Comparison of ENCODE assay signal across 8 mouse cellular contexts in genomic region chr1:74386363-74386713, GRCm38 (mm10). TPM values are rescaled to one million over a fixed set of nuclear protein-coding genes. Genes with fewer than 3 reads are reported as not detected.
DNase-seq lines count a peak whose midpoint lies in the region; ATAC-seq and TF ChIP-seq lines count a peak whose summit lies in the region.

No protein-coding gene starts in this region.

- peak overlapping the region; percentile 80 for H3K9ac ChIP-seq in heart, embryonic 14.5 days (ENCODE audit: low read length)
- H3K9ac ChIP-seq in ES-Bruce4 (ENCODE audit: low read depth, poor library complexity, severe bottlenecking), result peak overlapping the region; percentile 23; the same call in 1 of the 2 replicates
- H3K9ac ChIP-seq in forebrain, postnatal 0 days, result peak overlapping the region; percentile 69

- no peak for TF ChIP-seq EP300 in ES-Bruce4 (IDR thresholded peaks at IDR 0.05; ENCODE audit: insufficient read depth, low read depth, low read length)

- H3K4me1 ChIP-seq in heart, embryonic 14.5 days (ENCODE audit: control insufficient read depth in 2 of 2, insufficient read depth in 2 of 2, low read length in 2 of 2), result peaks cover 18 to 21% of the 10 kb centered on the region in 2 experiments
- peaks cover 8% of the 10 kb centered on the region for H3K4me1 ChIP-seq in ES-Bruce4 (ENCODE audit: control insufficient read depth, insufficient read depth, low read length)
- no peaks in the 10 kb centered on the region for H3K4me1 ChIP-seq in forebrain, postnatal 0 days (ENCODE audit: insufficient read depth)

- TF ChIP-seq POLR2A in ES-Bruce4 (IDR thresholded peaks at IDR 0.05; ENCODE audit: insufficient read depth, low read length), result no peak

- peak overlapping the region; percentile 64 for H3K4me2 ChIP-seq in heart, embryonic 14.5 days (ENCODE audit: low read length)
- H3K4me2 ChIP-seq in forebrain, postnatal 0 days (ENCODE audit: low read depth), result peak overlapping the region; percentile 74

- H3K9me3 ChIP-seq in heart, embryonic 14.5 days (ENCODE audit: control insufficient read depth, low read length), result no peaks in the 10 kb centered on the region
- no peaks in the 10 kb centered on the region for H3K9me3 ChIP-seq in ES-Bruce4 (replicated peaks; ENCODE audit: control insufficient read depth, insufficient read depth, low read length, poor library complexity, severe bottlenecking)
- no peaks in the 10 kb centered on the region for H3K9me3 ChIP-seq in forebrain, postnatal 0 days (ENCODE audit: low read length)

- DNase-seq in heart, adult 18-20 months, result no peak
- no peak for DNase-seq in forebrain, postnatal 0 days
- no peak for DNase-seq in layer of hippocampus, postnatal 36 days
- DNase-seq in right cerebral cortex, postnatal 25 days, result no peak
- DNase-seq in thymus, postnatal 36 days, result no peak

- no peaks in the 10 kb centered on the region for H3K27me3 ChIP-seq in heart, embryonic 14.5 days (ENCODE audit: control insufficient read depth, insufficient read depth, low read length)
- H3K27me3 ChIP-seq in ES-Bruce4 (ENCODE audit: control insufficient read depth, insufficient read depth, low read length, poor library complexity, severe bottlenecking), result no peaks in the 10 kb centered on the region
- 0 out of 2 replicates have a peak, but pooled peaks cover 6% of the 10 kb centered on the region for H3K27me3 ChIP-seq in forebrain, postnatal 0 days (ENCODE audit: insufficient read depth, low read length)

- no peak for ATAC-seq in heart, embryonic 14.5 days (ENCODE audit: insufficient number of reproducible peaks, insufficient read depth, low FRiP score, low read depth)
- no peak for ATAC-seq in forebrain, postnatal 0 days

- no peak for TF ChIP-seq CTCF in ES-Bruce4 (IDR thresholded peaks at IDR 0.05; ENCODE audit: low read depth, low read length)
- TF ChIP-seq CTCF in forebrain, postnatal 0 days (IDR thresholded peaks at IDR 0.05; ENCODE audit: low read depth), result no peak

- 62% methylated on average over 8 of the region's 10 CpGs for WGBS in heart, embryonic 14.5 days
- WGBS in forebrain, postnatal 0 days, result 59% methylated on average over 7 of the region's 10 CpGs
- 52% methylated on average over 6 of the region's 10 CpGs for WGBS in macrophage (ENCODE audit: missing documents)

- H3K36me3 ChIP-seq in heart, embryonic 14.5 days (ENCODE audit: control insufficient read depth, insufficient read depth, low read length), result no peaks in the 10 kb centered on the region
- H3K36me3 ChIP-seq in ES-Bruce4 (ENCODE audit: control insufficient read depth, insufficient read depth, low read length, poor library complexity, severe bottlenecking) (no peaks in the 10 kb centered on the region), macrophage (ENCODE audit: inconsistent target) (peaks cover 33% of the 10 kb centered on the region)
- no peaks in the 10 kb centered on the region for H3K36me3 ChIP-seq in forebrain, postnatal 0 days (ENCODE audit: insufficient read depth)

- peak overlapping the region; percentile 98 to 99 for H3K27ac ChIP-seq in heart, embryonic 14.5 days (replicated peaks in 1 of 2; ENCODE audit: control insufficient read depth in 1 of 2, insufficient read depth in 1 of 2, low read depth in 2 of 2, low read length in 2 of 2)
- H3K27ac ChIP-seq in ES-Bruce4 (ENCODE audit: insufficient read depth, low read length), result peak overlapping the region; percentile 66
- H3K27ac ChIP-seq in forebrain, postnatal 0 days (ENCODE audit: low read depth, low read length), result peak overlapping the region; percentile 91
- peak overlapping the region; percentile 88 for H3K27ac ChIP-seq in macrophage

- H3K79me2 ChIP-seq in macrophage (ENCODE audit: inconsistent target), result no peaks in the 10 kb centered on the region

- peak overlapping the region; percentile 53 to 64 for H3K4me3 ChIP-seq in heart, embryonic 14.5 days (ENCODE audit: control insufficient read depth in 1 of 2, insufficient read depth in 1 of 2, low read depth in 1 of 2, low read length in 2 of 2)
- H3K4me3 ChIP-seq in ES-Bruce4 (ENCODE audit: low read depth, low read length) (peak overlapping the region; percentile 22), macrophage (ENCODE audit: inconsistent target) (peak overlapping the region; percentile 36)
- H3K4me3 ChIP-seq in forebrain, postnatal 0 days (ENCODE audit: low read depth, low read length), result peak overlapping the region; percentile 74

RNA-seq across cellular contexts. Expression of gene Ctdsp1, which starts 5.0 kb away (rescaled TPM):
- polyA plus RNA-seq in heart, embryonic 14.5 days (2014; fragmentation: Nextera tagmentation; extraction: Ambion mirVana), result 67.3 and 67.8 TPM in 2 replicates
- 100 to 1,000 TPM; 107 to 116 TPM for total RNA-seq in heart, adult 18-20 months (2021)
- polyA plus RNA-seq in ES-Bruce4 (2011; ENCODE audit: insufficient read depth, insufficient read length, low read depth, missing spikeins) (28.6 and 33.6 TPM in 2 replicates), macrophage (2018) (82.2 to 152 TPM (median 116 TPM) in 3 replicates)
- 18.2 and 24.7 TPM in 2 replicates for total RNA-seq in forebrain, postnatal 0 days (2014; rRNA removed)
- polyA plus RNA-seq in forebrain, postnatal 0 days (2015; fragmentation: Nextera tagmentation; extraction: Ambion mirVana), result 10.7 and 10.8 TPM in 2 replicates
- total RNA-seq in macrophage (2018; cell fraction: chromatin; rRNA removed), result 10 to 100 TPM; 19.5 to 66.8 (median 34.4) TPM
- total RNA-seq in macrophage (2018; cell fraction: cytosol; rRNA removed), result 100 to 1,000 TPM in 22 of 26 experiments, 10 to 100 TPM in 4; 88.3 to 172 (median 115) TPM
- 100 to 1,000 TPM in 1 of 26 experiments, 10 to 100 TPM in 25; 37.1 to 101 (median 59.1) TPM for total RNA-seq in macrophage (2018; cell fraction: nucleus; rRNA removed)
- 10 to 100 TPM; 25.9 to 28.4 TPM for total RNA-seq in layer of hippocampus, postnatal 36 days (2021)

RNA-seq across cellular contexts. Expression of gene Slc11a1, which starts 11.3 kb away (rescaled TPM):
- 4.4 and 4.9 TPM in 2 replicates for polyA plus RNA-seq in heart, embryonic 14.5 days (2014; fragmentation: Nextera tagmentation; extraction: Ambion mirVana)
- 1 to 10 TPM; 5.3 to 5.4 TPM for total RNA-seq in heart, adult 18-20 months (2021)
- 0.94 and 1.5 TPM in 2 replicates for polyA plus RNA-seq in ES-Bruce4 (2011; ENCODE audit: insufficient read depth, insufficient read length, low read depth, missing spikeins)
- total RNA-seq in forebrain, postnatal 0 days (2014; rRNA removed), result 3.7 and 10.7 TPM in 2 replicates
- polyA plus RNA-seq in forebrain, postnatal 0 days (2015; fragmentation: Nextera tagmentation; extraction: Ambion mirVana), result 1.8 and 3.3 TPM in 2 replicates
- 100 to 1,000 TPM in 25 of 26 experiments, 10 to 100 TPM in 1; 65.4 to 694 (median 454) TPM for total RNA-seq in macrophage (2018; cell fraction: chromatin; rRNA removed)
- total RNA-seq in macrophage (2018; cell fraction: cytosol; rRNA removed), result 100 to 1,000 TPM; 292 to 674 (median 440) TPM
- total RNA-seq in macrophage (2018; cell fraction: nucleus; rRNA removed), result 100 to 1,000 TPM; 115 to 958 (median 476) TPM
- polyA plus RNA-seq in macrophage (2018), result 377 to 467 TPM (median 435 TPM) in 3 replicates
- 1 to 10 TPM; 2.6 to 3.6 TPM for total RNA-seq in layer of hippocampus, postnatal 36 days (2021)

RNA-seq across cellular contexts. Expression of gene Vil1, which starts 22.8 kb away (rescaled TPM):
- 0.27 and 0.38 TPM in 2 replicates for polyA plus RNA-seq in heart, embryonic 14.5 days (2014; fragmentation: Nextera tagmentation; extraction: Ambion mirVana)
- 1 to 10 TPM; 1.2 to 1.5 TPM for total RNA-seq in heart, adult 18-20 months (2021)
- polyA plus RNA-seq in ES-Bruce4 (2011; ENCODE audit: insufficient read depth, insufficient read length, low read depth, missing spikeins), result 0.61 TPM in 2 replicates
- 0.71 and 0.77 TPM in 2 replicates for total RNA-seq in forebrain, postnatal 0 days (2014; rRNA removed)
- 0.15 and 0.27 TPM in 2 replicates for polyA plus RNA-seq in forebrain, postnatal 0 days (2015; fragmentation: Nextera tagmentation; extraction: Ambion mirVana)
- under 1 TPM in 9 of 26 experiments, not detected in 17; 0.18 to 0.94 (median 0.40) TPM for total RNA-seq in macrophage (2018; cell fraction: chromatin; rRNA removed)
- total RNA-seq in macrophage (2018; cell fraction: cytosol; rRNA removed), result under 1 TPM in 23 of 26 experiments, not detected in 3; 0.03 to 0.28 (median 0.11) TPM
- under 1 TPM in 12 of 26 experiments, not detected in 14; 0.17 to 0.70 (median 0.32) TPM for total RNA-seq in macrophage (2018; cell fraction: nucleus; rRNA removed)
- 0.04 to 0.06 TPM in 2 of 3 replicates, not detected in the other for polyA plus RNA-seq in macrophage (2018)
- total RNA-seq in layer of hippocampus, postnatal 36 days (2021), result under 1 TPM; 0.10 to 0.33 TPM

RNA-seq across cellular contexts. Expression of gene Catip, which starts 24.4 kb away (rescaled TPM):
- polyA plus RNA-seq in heart, embryonic 14.5 days (2014; fragmentation: Nextera tagmentation; extraction: Ambion mirVana), result 0.34 and 0.55 TPM in 2 replicates
- total RNA-seq in heart, adult 18-20 months (2021), result under 1 TPM in 1 of 2 experiments, not detected in 1; 0.44 TPM
- polyA plus RNA-seq in ES-Bruce4 (2011; ENCODE audit: insufficient read depth, insufficient read length, low read depth, missing spikeins), result 0.75 TPM in 1 of 2 replicates, not detected in the other
- total RNA-seq in forebrain, postnatal 0 days (2014; rRNA removed), result 2.1 and 2.7 TPM in 2 replicates
- polyA plus RNA-seq in forebrain, postnatal 0 days (2015; fragmentation: Nextera tagmentation; extraction: Ambion mirVana), result 0.63 and 1.6 TPM in 2 replicates
- total RNA-seq in macrophage (2018; cell fraction: chromatin; rRNA removed), result 1 to 10 TPM in 1 of 26 experiments, under 1 TPM in 6, not detected in 19; 0.31 to 1.3 (median 0.81) TPM
- under 1 TPM; 0.03 to 0.68 (median 0.14) TPM for total RNA-seq in macrophage (2018; cell fraction: cytosol; rRNA removed)
- total RNA-seq in macrophage (2018; cell fraction: nucleus; rRNA removed), result 1 to 10 TPM in 6 of 26 experiments, under 1 TPM in 12, not detected in 8; 0.29 to 1.7 (median 0.84) TPM
- 0.19 to 0.80 TPM (median 0.30 TPM) in 3 replicates for polyA plus RNA-seq in macrophage (2018)
- total RNA-seq in layer of hippocampus, postnatal 36 days (2021), result 1 to 10 TPM; 1.0 to 1.2 TPM

Comparison
In these comparisons a context has a peak if more than half of its experiments do, and no peak if none do; other contexts are left out.
1. H3K4me3 ChIP-seq: peak in every context shown above with its lines; median percentile 74 in forebrain, postnatal 0 days; 58 in heart, embryonic 14.5 days; 36 in macrophage; 22 in ES-Bruce4.
2. H3K9ac ChIP-seq: peak in every context shown above with its lines; median percentile 80 in heart, embryonic 14.5 days; 69 in forebrain, postnatal 0 days; 23 in ES-Bruce4.
3. RNA of gene Slc11a1, which starts 11.3 kb away (polyA plus RNA-seq): 377 to 467 TPM in macrophage; 4.4 to 4.9 TPM in heart, embryonic 14.5 days, 1.8 to 3.3 TPM in forebrain, postnatal 0 days and 0.94 to 1.5 TPM in ES-Bruce4; every median in the first group is over 10 times any median in the second.
4. Peak in every context shown above with its lines, with median percentiles within 50 percentile points of each other: H3K27ac ChIP-seq.